ENCODE assay signal across 1 mouse cellular context in the genomic region with DNA sequence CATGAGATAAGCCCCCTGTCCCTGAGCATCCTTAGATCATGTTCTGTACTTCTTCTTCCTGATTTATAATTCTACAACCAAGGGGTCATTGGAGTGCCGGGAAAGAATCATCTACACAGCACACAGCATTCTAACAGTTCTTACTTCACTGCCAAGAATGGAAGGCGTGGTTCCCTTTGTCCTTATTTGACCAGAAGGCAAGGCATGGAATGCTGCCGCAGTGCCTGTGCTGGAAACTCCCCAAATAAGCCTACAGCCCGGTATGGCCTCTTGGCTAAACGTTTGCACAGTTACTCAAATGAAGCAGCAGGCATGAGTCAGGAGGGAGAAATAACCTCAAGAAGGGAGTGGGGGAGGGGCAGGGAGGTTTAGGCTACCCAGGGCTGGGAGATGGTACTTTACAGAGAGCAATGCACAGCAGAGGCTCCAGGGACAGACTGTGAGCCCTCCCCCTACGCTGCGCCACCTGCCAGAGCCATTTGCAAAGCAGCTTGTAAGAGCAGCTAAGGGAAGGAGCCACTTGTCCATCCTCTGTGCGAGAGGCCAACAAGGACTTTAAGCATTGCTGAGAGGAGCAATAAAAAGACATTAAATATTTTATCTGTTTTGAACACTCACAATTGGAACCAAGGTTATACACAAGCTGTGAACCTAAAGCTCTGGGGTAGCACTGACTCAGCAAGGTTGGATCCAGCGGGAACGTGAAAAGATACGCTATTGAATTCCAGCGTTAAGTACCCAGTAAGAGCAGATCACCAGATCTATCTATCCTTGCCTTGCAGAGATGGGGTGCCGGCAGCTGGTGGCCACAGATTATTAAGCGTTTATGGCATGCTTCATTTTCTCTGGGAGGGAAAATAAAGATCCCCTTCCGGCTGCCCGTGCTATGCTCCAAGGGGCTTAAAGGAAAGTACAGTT.
TF ChIP-seq lines count a peak whose summit lies in the region.

No protein-coding gene starts in this region.

TF ChIP-seq in CH12.LX, 34 proteins besides CTCF, POLR2A, EP300 and RAD21 (continued from another document):
- TF ChIP-seq ZC3H11A (IDR thresholded peaks at IDR 0.05; ENCODE audit: low read depth, low read length): no peak
- no peak for TF ChIP-seq MXI1 (IDR thresholded peaks at IDR 0.05; ENCODE audit: low read depth, low read length)
- TF ChIP-seq ZKSCAN1 (IDR thresholded peaks at IDR 0.05; ENCODE audit: borderline replicate concordance, low read depth, low read length): no peak
- peak; percentile 47; the same call in 1 of the 2 replicates for TF ChIP-seq MAFK (IDR thresholded peaks at IDR 0.05; ENCODE audit: insufficient replicate concordance, low read length)
- TF ChIP-seq ELF1 (IDR thresholded peaks at IDR 0.05; ENCODE audit: low read depth, low read length): no peak; the same call in 1 of the 2 replicates
- 0 out of 2 replicates have a peak, but pooled peaks have one; percentile 28 for TF ChIP-seq UBTF (IDR thresholded peaks at IDR 0.05; ENCODE audit: low read depth, low read length)
- 0 out of 2 replicates have a peak, but pooled peaks have one; percentile 19 for TF ChIP-seq MAZ (IDR thresholded peaks at IDR 0.05; ENCODE audit: low read depth, low read length)
- TF ChIP-seq CHD2 (IDR thresholded peaks at IDR 0.05; ENCODE audit: low read length): peak; percentile 86
- TF ChIP-seq BHLHE40 (IDR thresholded peaks at IDR 0.05; ENCODE audit: low read depth, low read length): peak; percentile 68
- no peak for TF ChIP-seq TBP (conservative IDR thresholded peaks at IDR 0.05; ENCODE audit: low read depth, low read length)
- TF ChIP-seq ZMIZ1 (IDR thresholded peaks at IDR 0.05; ENCODE audit: low read depth, low read length): no peak
- peak; percentile 55; the same call in 1 of the 2 replicates for TF ChIP-seq TCF12 (IDR thresholded peaks at IDR 0.05; ENCODE audit: low read depth, low read length)
- TF ChIP-seq ZNF384 (IDR thresholded peaks at IDR 0.05; ENCODE audit: low read depth, low read length): no peak
- 0 out of 2 replicates have a peak, but pooled peaks have one; percentile 6 for TF ChIP-seq JUN (IDR thresholded peaks at IDR 0.05; ENCODE audit: insufficient read depth, low read depth, low read length)
- peak; percentile 84 for TF ChIP-seq IRF4 (IDR thresholded peaks at IDR 0.05; ENCODE audit: low read depth, low read length)
- no peak for TF ChIP-seq POLR2AphosphoS2 (IDR thresholded peaks at IDR 0.05; ENCODE audit: low read depth, low read length)
- TF ChIP-seq MEF2A (IDR thresholded peaks at IDR 0.05; ENCODE audit: borderline replicate concordance, low read depth, low read length): peak; percentile 93
- no peak for TF ChIP-seq USF1 (IDR thresholded peaks at IDR 0.05; ENCODE audit: low read depth, low read length)
- TF ChIP-seq GABPA (IDR thresholded peaks at IDR 0.05; ENCODE audit: insufficient replicate concordance, low read depth, low read length): no peak
- TF ChIP-seq PAX5 (IDR thresholded peaks at IDR 0.05; ENCODE audit: low read length): no peak
